Mouse (Mus musculus) urinary bladder, postnatal 0 days (tissue): Measurements from ENCODE around the gene Efl1. TPM values are rescaled to one million over a fixed set of nuclear protein-coding genes. Genes with fewer than 3 reads are reported as not detected.

Experiments used
- polyA plus RNA-seq: library from polyadenylated mRNA; unstranded; fragments of >200 nt; fragmentation: Nextera tagmentation; extraction: Ambion mirVana; gene quantifications from 2 replicates; pipeline ENCODE4 v1.2.1, GENCODE M21; 2015

Gene Efl1
- polyA plus RNA-seq = 14.3 and 17.8 TPM in 2 replicates

GRCm38 (mm10) chr7:82648353-82649080, at the start of gene Efl1, which contains the start of gene Saxo2:
Efl1 (plus strand) TSS chr7:82648614.
Saxo2 (minus strand) TSS chr7:82648528.

Other genes with a start within 250 kb of the Efl1 start
- gene Saxo2, start 86 bp upstream of the Efl1 start, polyA plus RNA-seq = 3.5 and 5.2 TPM in 2 replicates
- gene Mex3b, start 218.7 kb downstream of the Efl1 start, polyA plus RNA-seq = 2.4 and 2.6 TPM in 2 replicates